ENCODE assay signal across 12 mouse cellular contexts in the genomic region with DNA sequence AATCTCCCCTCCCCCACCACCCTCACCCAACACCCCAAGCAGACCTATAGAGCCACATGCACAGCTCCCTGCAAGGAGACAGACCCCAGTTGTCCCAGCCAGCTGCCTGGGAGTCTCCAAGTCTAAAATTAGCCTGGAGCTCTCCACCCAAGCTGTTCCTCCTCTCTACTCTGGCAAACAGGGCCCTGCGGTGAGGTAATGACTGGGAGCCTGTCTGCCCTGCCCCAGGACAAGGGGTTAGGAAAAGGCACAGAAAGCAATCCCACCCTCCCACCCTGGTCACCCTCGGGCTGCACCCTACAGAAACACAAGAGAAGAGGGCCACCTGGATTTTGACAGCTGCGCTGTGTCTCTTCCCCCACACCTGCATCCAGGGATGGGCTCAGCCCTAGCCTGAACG. TPM values are rescaled to one million over a fixed set of nuclear protein-coding genes. Genes with fewer than 3 reads are reported as not detected.
DNase-seq lines count a peak whose midpoint lies in the region; ATAC-seq and TF ChIP-seq lines count a peak whose summit lies in the region.
"Had no signal": no experiment of that assay in that cellular context is flagged by ENCODE, and none has a peak within 500 bp of the region (broad histone marks: within the 10 kb centered on the region; RNA-seq: fewer than 3 reads in every experiment).

No protein-coding gene starts in this region.

- TF ChIP-seq CTCF in lung, embryonic 14.5 days (IDR thresholded peaks at IDR 0.05; ENCODE audit: low read depth), result no peak

- no peak overlapping the region for H3K4me2 ChIP-seq in lung, embryonic 14.5 days
- peak overlapping the region; percentile 27; the same call in 1 of the 2 replicates for H3K4me2 ChIP-seq in heart, embryonic 11.5 days
- H3K4me2 ChIP-seq in limb, embryonic 15.5 days, result no peak overlapping the region
- no peak overlapping the region for H3K4me2 ChIP-seq in liver, embryonic 12.5 days

- no peak overlapping the region for H3K9ac ChIP-seq in lung, embryonic 14.5 days
- no peak overlapping the region for H3K9ac ChIP-seq in heart, embryonic 11.5 days (ENCODE audit: low read depth, low read length)
- no peak overlapping the region for H3K9ac ChIP-seq in limb, embryonic 15.5 days
- H3K9ac ChIP-seq in liver, embryonic 12.5 days, result no peak overlapping the region
- H3K9ac ChIP-seq: liver, postnatal 0 days had no signal

- H3K4me1 ChIP-seq in lung, embryonic 14.5 days (ENCODE audit: insufficient read depth), result no peaks in the 10 kb centered on the region
- H3K4me1 ChIP-seq in heart, embryonic 11.5 days (ENCODE audit: control insufficient read depth, insufficient read depth, low read length), result peaks cover 32% of the 10 kb centered on the region
- peaks cover 16% of the 10 kb centered on the region for H3K4me1 ChIP-seq in limb, embryonic 15.5 days
- H3K4me1 ChIP-seq in liver, embryonic 12.5 days, result no peaks in the 10 kb centered on the region

- no peak for DNase-seq in lung, embryonic 14.5 days
- DNase-seq in lung, postnatal 25 days (ENCODE audit: low spot score), result no peak
- peak; percentile 37 for DNase-seq in fibroblast of lung, adult 2 months (ENCODE audit: low read depth)
- DNase-seq in retina, postnatal 1 day, result no peak
- DNase-seq in frontal cortex, adult 2 months (ENCODE audit: extremely low spot score in 1 of 2, low spot score in 1 of 2), result no peak
- DNase-seq: cerebellum, adult 11-12 months; liver, postnatal 0 days had no signal

- H3K27ac ChIP-seq in lung, embryonic 14.5 days (ENCODE audit: low read depth), result no peak overlapping the region
- H3K27ac ChIP-seq in heart, embryonic 11.5 days (ENCODE audit: low read depth, low read length), result peak overlapping the region; percentile 74
- peak overlapping the region; percentile 84 for H3K27ac ChIP-seq in limb, embryonic 15.5 days
- no peak overlapping the region for H3K27ac ChIP-seq in liver, embryonic 12.5 days

- 35% methylated on average over 4 of the region's 4 CpGs for WGBS in lung, embryonic 14.5 days
- 33% methylated on average over 4 of the region's 4 CpGs for WGBS in heart, embryonic 11.5 days (ENCODE audit: insufficient replicate concordance)
- WGBS in limb, embryonic 15.5 days, result 42% methylated on average over 4 of the region's 4 CpGs
- WGBS in liver, embryonic 12.5 days (ENCODE audit: insufficient replicate concordance), result 45% methylated on average over 4 of the region's 4 CpGs

- H3K9me3 ChIP-seq in lung, embryonic 14.5 days (ENCODE audit: low read depth, low read length), result no peaks in the 10 kb centered on the region
- no peaks in the 10 kb centered on the region for H3K9me3 ChIP-seq in heart, embryonic 11.5 days (replicated peaks; ENCODE audit: control insufficient read depth, low read length)
- no peaks in the 10 kb centered on the region for H3K9me3 ChIP-seq in limb, embryonic 15.5 days
- H3K9me3 ChIP-seq in liver, embryonic 12.5 days (replicated peaks), result no peaks in the 10 kb centered on the region
- H3K9me3 ChIP-seq: G1E had no signal

- H3K4me3 ChIP-seq in lung, embryonic 14.5 days (ENCODE audit: low read depth, low read length), result no peak overlapping the region
- H3K4me3 ChIP-seq in heart, embryonic 11.5 days (ENCODE audit: low read depth, low read length), result no peak overlapping the region
- H3K4me3 ChIP-seq in limb, embryonic 15.5 days, result no peak overlapping the region
- no peak overlapping the region for H3K4me3 ChIP-seq in liver, embryonic 12.5 days

- no peaks in the 10 kb centered on the region for H3K36me3 ChIP-seq in lung, embryonic 14.5 days (ENCODE audit: insufficient read depth)
- H3K36me3 ChIP-seq in heart, embryonic 11.5 days (ENCODE audit: control insufficient read depth, insufficient read depth, low read length), result no peaks in the 10 kb centered on the region
- H3K36me3 ChIP-seq in limb, embryonic 15.5 days, result no peaks in the 10 kb centered on the region
- H3K36me3 ChIP-seq in liver, embryonic 12.5 days, result no peaks in the 10 kb centered on the region
- H3K36me3 ChIP-seq: G1E had no signal

- no peaks in the 10 kb centered on the region for H3K27me3 ChIP-seq in lung, embryonic 14.5 days (ENCODE audit: insufficient read depth, low read length)
- H3K27me3 ChIP-seq in heart, embryonic 11.5 days (ENCODE audit: control insufficient read depth, insufficient read depth, low read length), result no peaks in the 10 kb centered on the region
- no peaks in the 10 kb centered on the region for H3K27me3 ChIP-seq in limb, embryonic 15.5 days
- peaks cover 31% of the 10 kb centered on the region; the same call in 1 of the 2 replicates for H3K27me3 ChIP-seq in liver, embryonic 12.5 days (replicated peaks)

- 0 out of 2 replicates have a peak, but pooled peaks have one; percentile 8 for ATAC-seq in lung, embryonic 14.5 days (ENCODE audit: insufficient read depth)
- peak; percentile 61; the same call in 1 of the 2 replicates for ATAC-seq in heart, embryonic 11.5 days (replicated peaks; ENCODE audit: insufficient number of reproducible peaks, low FRiP score, low TSS enrichment)
- peak; percentile 80 for ATAC-seq in limb, embryonic 15.5 days (ENCODE audit: insufficient number of reproducible peaks, low FRiP score, low TSS enrichment, low read depth)
- no peak for ATAC-seq in liver, embryonic 12.5 days
- ATAC-seq: hindbrain, embryonic 16.5 days; liver, postnatal 0 days had no signal

RNA-seq across cellular contexts. Expression of a gene that starts 19.3 kb away (rescaled TPM):
- polyA plus RNA-seq in lung, embryonic 14.5 days (2014; fragmentation: Nextera tagmentation; extraction: Ambion mirVana), result not detected in 2 replicates
- polyA plus RNA-seq in heart, embryonic 11.5 days (2014; fragmentation: Nextera tagmentation; extraction: Ambion mirVana), result 0.26 and 0.34 TPM in 2 replicates
- 0.40 and 0.77 TPM in 2 replicates for polyA plus RNA-seq in limb, embryonic 15.5 days (2015; fragmentation: Nextera tagmentation; extraction: Ambion mirVana)
- not detected in 2 replicates for polyA plus RNA-seq in liver, embryonic 12.5 days (2016; fragmentation: Nextera tagmentation; extraction: Ambion mirVana)
- 0.10 and 0.11 TPM in 2 replicates for polyA plus RNA-seq in frontal cortex, adult 2 months (2012; rRNA removed)
- polyA plus RNA-seq: G1E; liver, postnatal 0 days had no signal

RNA-seq across cellular contexts. Expression of a gene that starts 19.5 kb away (rescaled TPM):
- 0.08 and 0.09 TPM in 2 replicates for polyA plus RNA-seq in lung, embryonic 14.5 days (2014; fragmentation: Nextera tagmentation; extraction: Ambion mirVana)
- 0.17 and 0.19 TPM in 2 replicates for polyA plus RNA-seq in heart, embryonic 11.5 days (2014; fragmentation: Nextera tagmentation; extraction: Ambion mirVana)
- polyA plus RNA-seq in limb, embryonic 15.5 days (2015; fragmentation: Nextera tagmentation; extraction: Ambion mirVana), result 1.1 and 1.3 TPM in 2 replicates
- polyA plus RNA-seq in liver, embryonic 12.5 days (2016; fragmentation: Nextera tagmentation; extraction: Ambion mirVana), result 0.23 and 0.25 TPM in 2 replicates
- polyA plus RNA-seq in frontal cortex, adult 2 months (2012; rRNA removed), result 0.38 and 0.44 TPM in 2 replicates
- polyA plus RNA-seq: G1E had no signal

Comparison
In these comparisons a context has a peak if more than half of its experiments do, and no peak if none do; other contexts are left out.
1. H3K27ac ChIP-seq: peak in heart, embryonic 11.5 days (single experiment) and limb, embryonic 15.5 days (single experiment); none in lung, embryonic 14.5 days (single experiment) and liver, embryonic 12.5 days (single experiment).